Mouse (Mus musculus) regulatory T cell (primary cell): ENCODE results near the gene Krtap16-1.

Source experiments
- in situ Hi-C: fragments of 300-600 bp; cut with MboI, MseI; formaldehyde crosslinking; loops from one replicate; pipeline ENCODE4 v1.15.1; 2025; ENCODE audit warnings: high pct_unique_total_duplicates

The Krtap16-1 gene

DNA sequence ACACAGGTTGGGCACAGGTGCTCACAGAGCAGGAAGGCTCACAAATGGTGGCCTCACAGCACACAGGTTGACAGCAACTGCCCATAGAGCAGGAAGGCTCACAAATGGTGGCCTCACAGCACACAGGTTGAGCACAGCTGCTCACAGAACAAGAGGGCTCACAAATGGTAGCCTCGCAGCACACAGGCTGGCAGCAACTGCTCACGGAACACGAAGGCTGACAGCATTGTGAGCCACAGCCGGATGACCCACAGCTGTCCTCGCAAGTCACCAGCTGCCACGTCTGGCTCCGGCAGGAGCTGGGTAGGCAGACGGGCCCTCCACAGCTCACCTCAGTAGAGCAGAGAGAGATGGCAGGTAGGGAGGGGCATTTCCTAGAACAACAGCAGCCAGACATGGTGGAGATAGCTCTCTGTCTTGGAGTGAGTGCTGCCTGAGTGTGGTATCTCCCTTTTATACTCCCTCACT is at the start of gene Krtap16-1:
Krtap16-1 (minus strand) TSS at position 418 of the 468 bp plus-strand sequence.
- in situ Hi-C loops: no loop called here

GRCm38 (mm10) chr11:100029768-100030167 is 43.4 kb upstream of the Krtap16-1 start, which contains the start of gene Krt33b:
TSS of gene Krt33b (minus strand) at chr11:100029868.
- in situ Hi-C loops: no loop called here

DNA sequence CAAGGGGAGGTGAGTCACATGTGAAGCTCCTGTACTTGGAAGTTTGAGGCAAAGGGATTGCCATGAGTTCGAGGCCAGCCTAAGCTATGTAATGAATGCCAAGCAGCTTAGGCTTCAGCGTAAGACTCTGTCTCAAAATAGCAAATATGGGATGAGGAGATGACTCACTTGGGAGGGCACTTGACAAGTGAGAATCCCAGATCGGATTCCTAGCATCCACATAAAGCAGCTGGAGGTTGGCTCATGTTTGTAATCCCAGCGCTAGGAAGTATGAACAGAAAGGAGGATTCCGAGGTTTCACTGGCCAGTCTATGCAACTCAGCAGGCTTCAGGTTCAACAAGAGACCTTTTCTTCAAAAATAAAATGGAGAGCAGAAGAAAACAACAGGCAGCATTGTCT is 35.0 kb upstream of the Krtap16-1 start:
- in situ Hi-C loops: no loop called here

DNA sequence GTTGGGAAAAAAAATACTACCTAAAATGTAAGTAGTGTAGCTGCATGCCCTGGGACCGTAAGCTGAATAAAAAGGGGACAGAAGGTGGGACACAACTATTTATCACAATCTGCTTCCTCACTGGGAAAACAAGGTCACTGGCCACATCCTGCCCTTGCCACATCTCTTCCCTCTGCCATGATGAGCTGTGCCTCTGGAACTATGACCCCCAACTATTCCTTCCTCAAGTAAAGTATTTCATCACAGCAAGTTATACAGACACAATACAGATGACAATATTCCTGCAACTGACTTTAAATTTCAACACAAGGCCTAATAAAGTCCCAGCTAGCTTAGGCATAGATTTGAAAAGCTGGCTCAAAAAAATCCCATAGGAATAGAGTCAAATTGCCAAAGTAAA is 33.1 kb upstream of the Krtap16-1 start:
- in situ Hi-C loops: loop anchor here (5.0 kb wide), 1 partner anchor 33 kb away; the partner anchor contains the start of gene Krt31

DNA sequence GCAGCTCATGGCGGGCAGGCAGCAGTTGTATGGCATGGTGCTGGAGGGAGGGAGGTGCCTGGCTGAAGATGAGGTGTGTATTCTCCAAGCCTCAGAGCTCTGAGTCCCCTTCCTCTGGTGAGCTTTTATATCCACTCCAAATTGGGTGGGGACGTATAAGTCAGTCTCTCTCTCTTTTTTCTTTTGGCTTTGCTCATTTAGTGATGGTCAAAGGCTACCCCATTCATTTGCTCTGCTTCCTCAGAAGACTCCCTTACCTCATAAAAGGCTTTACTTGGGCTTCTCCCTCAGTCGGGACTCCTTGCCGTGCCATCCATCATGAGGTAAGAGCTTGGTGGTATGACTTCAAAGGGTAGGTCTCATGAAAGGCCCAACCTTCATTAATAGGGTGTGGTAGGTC is 29.7 kb upstream of the Krtap16-1 start, which contains the start of gene Krt33a:
Krt33a (minus strand) TSS at position 101 of the 400 bp plus-strand sequence.
- in situ Hi-C loops: loop anchor here (5.0 kb wide), 1 partner anchor 36 kb away; the partner anchor contains the start of gene Krt31

DNA sequence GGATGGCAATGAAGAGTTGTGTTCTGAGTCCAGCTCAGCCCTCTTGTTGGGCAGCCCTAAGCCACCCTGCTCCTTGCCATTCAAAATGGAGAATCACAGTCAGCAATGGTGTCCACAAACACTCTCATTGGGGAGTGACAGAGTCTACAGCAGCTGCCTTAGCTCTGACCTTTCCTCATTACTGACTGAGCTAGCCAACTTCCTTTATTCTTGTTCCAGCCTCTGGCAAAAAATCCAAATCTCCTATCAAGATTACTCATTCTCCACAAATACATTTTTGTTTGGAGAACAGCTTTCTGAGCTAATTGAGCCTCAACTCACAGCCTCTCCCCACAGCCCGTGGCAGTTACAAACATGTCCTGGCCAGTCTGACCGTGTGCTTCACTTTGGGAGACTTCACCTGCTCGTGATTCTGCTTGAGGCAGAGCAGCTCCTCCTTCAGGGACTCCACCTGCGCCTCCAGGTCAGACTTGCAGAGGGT is 27.3 kb upstream of the Krtap16-1 start:
- in situ Hi-C loops: no loop called here

DNA sequence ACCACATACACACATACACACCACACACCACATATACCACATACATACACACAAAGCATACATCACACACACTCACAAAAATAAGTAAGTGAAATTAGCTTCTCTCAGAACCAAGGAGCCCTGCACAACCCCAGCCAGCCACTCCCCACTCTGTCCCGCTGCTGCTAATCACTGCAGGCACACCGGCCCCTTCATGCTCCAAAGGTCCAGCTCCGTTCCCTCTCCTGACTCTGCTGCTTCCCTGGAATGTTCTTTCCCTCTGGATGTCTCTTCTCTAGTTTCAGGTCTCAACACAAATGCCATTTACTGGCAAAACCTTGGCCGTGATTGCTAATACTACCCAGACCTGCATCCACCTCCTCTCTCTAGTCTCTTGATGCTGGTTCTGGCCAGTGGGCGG is 24.3 kb upstream of the Krtap16-1 start:
- in situ Hi-C loops: no loop called here

- in situ Hi-C loops: loop anchor here (10.0 kb wide), 1 partner anchor 544 kb away; no protein-coding TSS in a partner anchor
These were observed 21.9 kb upstream of the Krtap16-1 start for GRCm38 (mm10) chr11:100008336-100008735.

DNA sequence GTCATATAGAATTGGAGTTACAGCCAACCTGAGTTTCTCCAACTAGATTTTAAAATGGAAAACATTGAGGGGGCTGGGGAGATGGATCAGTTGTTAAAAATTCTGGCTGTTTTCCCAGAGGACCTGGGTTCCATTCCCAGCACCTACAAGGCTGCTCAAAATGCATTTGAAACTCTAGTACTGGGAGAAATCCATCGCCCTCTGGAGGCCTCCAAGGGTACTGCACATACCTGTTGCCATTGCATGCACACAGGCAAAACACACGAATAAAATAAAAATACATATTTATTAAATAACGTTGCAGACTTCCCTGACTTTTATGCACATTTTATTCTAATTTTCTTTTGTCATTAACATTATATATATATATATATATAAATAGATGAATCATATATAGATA is 20.2 kb upstream of the Krtap16-1 start:
- in situ Hi-C loops: loop anchor here (10.0 kb wide), 1 partner anchor 542 kb away; no protein-coding TSS in a partner anchor

DNA sequence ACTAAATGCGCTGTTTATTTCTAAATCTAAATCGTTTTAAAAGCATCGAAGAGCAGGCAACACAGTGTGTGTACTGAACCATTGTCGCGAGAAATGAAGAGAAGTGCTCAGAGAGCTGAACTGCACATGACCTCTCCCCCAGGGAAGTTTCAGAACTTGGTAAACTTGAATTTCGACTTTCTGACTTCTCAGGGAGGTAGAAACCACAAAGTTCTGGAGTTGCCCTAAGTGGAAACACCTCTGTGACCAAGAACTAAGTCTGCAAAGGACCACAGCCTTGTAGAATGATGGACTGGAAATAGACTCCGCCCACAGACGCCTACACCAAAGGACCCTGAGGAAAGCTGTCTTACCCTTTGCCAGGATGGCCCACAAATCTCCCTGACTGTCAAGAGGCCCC is 19.5 kb upstream of the Krtap16-1 start:
- in situ Hi-C loops: loop anchor here (10.0 kb wide), 1 partner anchor 541 kb away; no protein-coding TSS in a partner anchor

DNA sequence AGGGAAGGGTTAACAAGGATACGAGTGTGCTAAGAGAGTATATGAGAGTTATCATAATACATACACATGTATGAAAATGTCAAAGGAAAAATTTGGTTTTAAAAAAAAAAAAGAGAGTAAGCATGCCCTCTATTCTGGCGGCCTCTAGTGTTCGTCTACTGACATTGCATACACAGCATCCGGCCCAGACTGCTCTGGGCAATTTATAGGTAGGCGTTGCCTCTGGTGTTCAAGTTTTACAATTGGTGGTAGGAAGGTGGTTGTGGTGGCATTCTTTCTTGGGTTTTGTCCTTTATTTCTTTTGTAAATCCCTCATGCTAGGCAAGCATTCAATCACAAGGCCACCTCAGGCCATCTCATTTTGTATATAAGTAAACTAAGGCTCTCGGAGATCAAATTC is 18.4 kb upstream of the Krtap16-1 start:
- in situ Hi-C loops: loop anchor here (10.0 kb wide), 1 partner anchor 540 kb away; no protein-coding TSS in a partner anchor

DNA sequence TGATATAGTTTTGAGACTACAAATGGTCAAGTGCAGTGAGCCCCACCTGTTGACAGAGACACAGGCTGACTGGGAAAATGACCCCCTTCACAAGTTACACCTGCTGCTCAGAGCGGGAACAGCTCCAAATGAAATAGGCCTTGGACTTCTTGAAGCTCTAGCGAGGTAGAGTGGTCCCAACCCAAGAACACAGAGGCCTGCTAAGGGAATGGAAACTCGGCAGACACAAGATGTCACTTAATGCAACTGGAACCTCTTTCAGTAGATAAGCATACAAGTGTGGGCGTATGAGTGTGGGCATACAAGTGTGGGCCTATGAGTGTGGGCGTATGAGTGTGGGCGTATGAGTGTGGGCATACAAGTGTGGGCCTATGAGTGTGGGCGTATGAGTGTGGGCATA is 12.7 kb upstream of the Krtap16-1 start:
- in situ Hi-C loops: no loop called here

DNA sequence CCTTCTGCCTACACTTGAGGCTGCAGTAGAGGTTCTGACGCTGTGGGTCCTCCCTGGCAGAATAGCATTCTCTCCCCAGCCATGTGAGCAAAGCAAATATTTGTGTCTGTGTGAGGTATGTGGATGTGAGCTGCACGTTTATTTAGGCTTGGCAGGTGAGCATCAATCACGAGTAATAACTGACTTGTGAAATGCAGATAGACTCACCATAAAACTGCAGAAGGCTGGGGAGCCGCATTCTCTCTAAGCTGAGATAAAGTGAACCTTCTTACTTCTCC is 7.9 kb upstream of the Krtap16-1 start:
- in situ Hi-C loops: no loop called here

DNA sequence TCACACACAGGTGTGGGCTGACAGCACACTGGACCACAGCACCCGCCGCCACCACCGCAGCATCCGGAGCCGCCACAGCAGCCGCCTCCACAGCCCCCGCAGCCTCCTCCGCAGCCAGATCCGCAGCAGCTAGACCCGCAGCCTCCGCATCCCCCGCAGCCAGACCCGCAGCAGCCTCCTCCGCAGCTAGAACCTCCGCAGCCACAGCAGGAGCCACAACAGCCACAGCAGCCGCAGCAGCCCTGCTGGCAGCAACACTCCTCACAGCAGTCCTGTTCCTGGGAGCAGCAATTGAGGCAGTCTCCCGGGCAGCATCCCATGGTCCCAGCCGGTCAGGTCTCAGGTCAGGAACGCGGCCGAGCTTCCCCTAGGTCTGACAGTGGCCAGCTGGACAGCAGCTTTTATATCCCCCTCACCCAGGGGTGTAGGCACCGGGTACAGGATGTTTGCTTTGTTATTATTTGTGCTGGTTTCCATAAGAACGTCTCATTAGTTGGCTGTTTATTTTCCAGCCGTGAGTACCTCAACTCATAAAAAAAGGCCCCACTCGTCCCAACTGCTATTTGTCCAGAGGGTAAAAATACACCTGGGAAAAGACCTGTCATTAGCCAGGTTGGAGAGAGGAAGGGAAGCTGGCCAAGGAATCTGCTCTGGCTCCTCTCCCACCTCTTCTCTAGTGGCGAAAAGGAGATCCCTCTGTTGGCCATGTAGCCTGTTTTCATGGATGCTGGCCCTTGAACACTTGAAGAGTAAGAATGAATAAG is 7.4 kb upstream of the Krtap16-1 start, which contains the start of gene Krtap17-1:
Krtap17-1 (minus strand) TSS at position 375 of the 764 bp plus-strand sequence.
- in situ Hi-C loops: no loop called here

- in situ Hi-C loops: no loop called here
These were observed 4.2 kb upstream of the Krtap16-1 start for GRCm38 (mm10) chr11:99990571-99990970.

- in situ Hi-C loops: no loop called here
These were observed 3.5 kb upstream of the Krtap16-1 start for GRCm38 (mm10) chr11:99989881-99990405.

GRCm38 (mm10) chr11:99988530-99988929 is 2.1 kb upstream of the Krtap16-1 start:
- in situ Hi-C loops: no loop called here

DNA sequence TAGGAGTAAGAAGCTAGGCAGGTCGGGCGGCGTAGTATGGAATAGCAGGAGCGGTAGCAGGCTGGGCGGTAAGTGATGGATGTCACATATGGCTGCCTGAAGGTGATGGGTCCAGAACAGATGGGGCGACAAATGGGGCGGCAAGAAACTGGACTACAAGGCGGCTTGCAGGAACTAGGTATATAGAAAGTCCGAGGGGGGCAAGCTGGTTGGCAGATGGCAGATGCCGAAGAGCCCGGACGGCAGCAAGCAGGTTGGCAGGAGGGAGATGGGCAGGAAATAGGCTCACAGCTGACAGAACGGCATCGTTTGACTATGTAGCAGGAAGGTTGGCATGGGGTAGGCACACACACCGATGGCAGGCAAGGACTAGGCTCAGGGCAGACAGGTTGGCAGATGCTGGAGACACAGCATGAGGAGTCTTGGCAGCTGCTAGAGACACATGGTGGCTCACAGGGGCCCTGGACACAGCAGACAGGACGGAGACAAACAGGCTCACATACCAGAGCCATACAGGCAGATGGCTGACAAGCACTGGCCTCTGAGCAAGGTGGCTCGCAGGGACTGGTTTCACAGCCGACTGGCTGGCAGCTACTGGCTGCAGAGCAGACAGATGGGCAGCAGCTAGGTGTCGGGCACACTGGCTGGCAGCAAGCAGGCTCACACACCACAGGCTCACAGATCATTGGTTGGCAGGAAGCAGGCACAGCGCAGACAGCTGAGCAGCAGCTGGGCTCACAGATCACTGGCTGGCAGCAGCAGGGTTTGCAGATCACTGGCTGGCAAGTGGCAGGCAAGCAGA is 905 bp downstream of the Krtap16-1 start:
- in situ Hi-C loops: no loop called here

DNA sequence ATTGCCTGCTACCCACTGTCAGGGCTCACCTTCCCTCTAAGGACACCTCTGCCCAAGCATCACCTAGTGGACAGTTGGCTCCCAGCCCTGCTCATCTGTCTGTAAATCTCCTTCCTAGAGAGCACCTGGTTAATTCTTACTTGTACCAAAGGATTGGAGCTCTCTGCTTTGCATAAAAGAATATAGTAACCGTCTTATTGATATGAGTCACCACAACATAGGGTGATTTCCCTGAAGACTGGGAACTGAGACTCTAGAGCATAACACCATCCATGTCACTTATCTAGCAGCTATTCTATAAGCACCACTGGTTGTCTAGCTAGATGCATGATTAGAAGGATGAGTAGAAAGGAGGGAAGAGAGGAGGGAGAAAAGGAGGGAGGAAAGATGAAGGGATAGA is 3.0 kb downstream of the Krtap16-1 start:
- in situ Hi-C loops: no loop called here

- in situ Hi-C loops: no loop called here
These were observed 3.7 kb downstream of the Krtap16-1 start for GRCm38 (mm10) chr11:99982731-99983130.

GRCm38 (mm10) chr11:99978953-99979352 is 7.4 kb downstream of the Krtap16-1 start, which contains the start of gene Krtap29-1:
TSS of gene Krtap29-1 (minus strand) at chr11:99979053.
- in situ Hi-C loops: no loop called here

DNA sequence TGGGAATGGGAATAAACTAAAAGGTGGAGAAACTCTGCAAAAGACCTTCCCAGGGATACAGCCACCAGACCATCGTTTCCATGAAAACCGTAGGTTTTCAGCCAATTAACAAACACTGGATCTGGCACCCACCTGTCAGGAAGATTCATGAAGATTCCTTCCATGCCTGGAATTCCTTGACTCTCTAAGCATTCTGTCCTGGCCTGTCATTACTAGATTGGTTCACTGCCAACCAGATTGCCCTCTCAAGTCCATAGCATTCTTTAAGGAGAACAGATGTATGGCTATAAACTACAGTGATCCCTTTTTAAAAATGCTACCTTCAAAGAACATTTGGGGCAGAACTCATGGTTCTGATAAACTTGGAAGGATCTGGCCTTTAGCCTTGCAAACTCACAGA is 20.4 kb downstream of the Krtap16-1 start:
- in situ Hi-C loops: no loop called here
